8 mouse cellular contexts compared by ENCODE assay signal in the genomic region with DNA sequence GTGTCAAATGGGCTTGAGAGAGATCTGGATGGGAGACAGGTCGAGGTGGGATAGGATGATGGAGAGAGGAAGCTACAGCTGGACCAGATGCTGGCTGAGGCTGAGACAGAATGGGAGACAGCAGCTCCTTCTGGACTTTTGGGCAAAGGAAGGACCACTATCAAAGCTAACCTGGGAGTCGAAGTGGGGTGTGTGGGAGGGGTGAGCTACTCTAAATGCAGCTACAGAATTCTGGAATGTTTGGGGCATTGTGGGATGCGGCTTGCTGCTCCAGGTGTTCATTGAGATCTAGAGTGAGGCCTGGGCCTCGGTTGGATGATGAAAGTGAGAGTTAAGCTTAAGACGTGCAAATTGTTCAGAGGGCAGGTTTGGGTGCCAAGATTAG. TPM values are rescaled to one million over a fixed set of nuclear protein-coding genes. Genes with fewer than 3 reads are reported as not detected.
DNase-seq lines count a peak whose midpoint lies in the region; ATAC-seq and TF ChIP-seq lines count a peak whose summit lies in the region.

No protein-coding gene starts in this region.

- H3K4me2 ChIP-seq in liver, postnatal 0 days (ENCODE audit: low read depth, low read length), result peak overlapping the region; percentile 96

- peaks cover 10% of the 10 kb centered on the region for H3K4me1 ChIP-seq in thymus, adult 2 months (replicated peaks; ENCODE audit: control insufficient read depth, insufficient read depth, low read length)
- H3K4me1 ChIP-seq in liver, postnatal 0 days (ENCODE audit: insufficient read depth), result peaks cover 16% of the 10 kb centered on the region

- DNase-seq in cerebellum, adult 9-10 months, result peak; percentile 85
- no peak for DNase-seq in cerebellum, postnatal 36 days
- no peak for DNase-seq in thymus, adult 2 months
- no peak for DNase-seq in thymus, postnatal 14 days
- no peak for DNase-seq in liver, postnatal 0 days
- DNase-seq in urinary bladder, postnatal 36 days (ENCODE audit: low spot score in 2 of 2), result no peak
- DNase-seq in layer of hippocampus, adult 8-10 months (ENCODE audit: low spot score in 2 of 2), result no peak
- no peak for DNase-seq in left cerebral cortex, adult 11 months (ENCODE audit: low spot score)

- H3K9ac ChIP-seq in liver, postnatal 0 days (replicated peaks), result no peak overlapping the region

- H3K4me3 ChIP-seq in thymus, adult 2 months (ENCODE audit: control insufficient read depth, insufficient read depth, low read length), result peak overlapping the region; percentile 99; the same call in 1 of the 2 replicates
- peak overlapping the region; percentile 60; the same call in 1 of the 2 replicates for H3K4me3 ChIP-seq in liver, postnatal 0 days (ENCODE audit: low read depth, low read length)

- TF ChIP-seq CTCF in thymus, adult 2 months (IDR thresholded peaks at IDR 0.05; ENCODE audit: borderline replicate concordance, control insufficient read depth, extremely low read depth, insufficient read depth, low read length, poor library complexity), result no peak
- TF ChIP-seq CTCF in liver, postnatal 0 days (IDR thresholded peaks at IDR 0.05; ENCODE audit: low read depth), result no peak

- ATAC-seq in liver, postnatal 0 days, result no peak

- no peak overlapping the region for H3K27ac ChIP-seq in thymus, adult 2 months (ENCODE audit: control insufficient read depth, insufficient read depth, low read length)
- no peak overlapping the region for H3K27ac ChIP-seq in liver, postnatal 0 days (ENCODE audit: low read depth)

- no peak for TF ChIP-seq EP300 in liver, postnatal 0 days (IDR thresholded peaks at IDR 0.05; ENCODE audit: low read depth)

- H3K27me3 ChIP-seq in thymus, adult 2 months (ENCODE audit: control insufficient read depth, insufficient read depth, low read length), result peaks cover 2% of the 10 kb centered on the region; the same call in 1 of the 2 replicates
- H3K27me3 ChIP-seq in liver, postnatal 0 days (ENCODE audit: insufficient read depth, low read length), result peaks cover 38% of the 10 kb centered on the region

- WGBS in thymus, adult 2 months, result 72% methylated on average over 5 of the region's 5 CpGs
- WGBS in liver, postnatal 0 days (ENCODE audit: insufficient replicate concordance), result 47% methylated on average over 5 of the region's 5 CpGs

- no peak for TF ChIP-seq POLR2A in thymus, adult 2 months (IDR thresholded peaks at IDR 0.05; ENCODE audit: control insufficient read depth, extremely low read depth, insufficient read depth, low read length, poor library complexity)

- H3K36me3 ChIP-seq in thymus, adult 2 months (ENCODE audit: control insufficient read depth, insufficient read depth, low read length), result no peaks in the 10 kb centered on the region
- no peaks in the 10 kb centered on the region for H3K36me3 ChIP-seq in liver, postnatal 0 days (replicated peaks; ENCODE audit: insufficient read depth, low read length)

- H3K9me3 ChIP-seq in liver, postnatal 0 days (ENCODE audit: low read length), result no peaks in the 10 kb centered on the region

RNA-seq across cellular contexts. Expression of a gene that starts 1.3 kb away (rescaled TPM):
- 7.3 and 10.0 TPM in 2 replicates for polyA plus RNA-seq in thymus, adult 2 months (2012; rRNA removed)
- 0.26 and 0.32 TPM in 2 replicates for polyA plus RNA-seq in liver, postnatal 0 days (2015; fragmentation: Nextera tagmentation; extraction: Ambion mirVana)
- 10 to 100 TPM; 14.2 to 17.7 (median 16.5) TPM for total RNA-seq in layer of hippocampus, adult 8-10 months (2022)
